Mouse (Mus musculus) large intestine, adult 2 months (tissue): ENCODE measurements around the gene Arl15. TPM values are rescaled to one million over a fixed set of nuclear protein-coding genes. Genes with fewer than 3 reads are reported as not detected.

ENCODE experiments used
- DNase-seq: peaks from one replicate; pipeline ENCODE4 v3.0.0-alpha.2; 2012; ENCODE audit warnings: low read depth, low spot score
- WGBS: fragments of 180-500 bp; shearing (Covaris S2); methylation state at CpG from one replicate; pipeline ENCODE4 v1.1.7; 2018; 5-methylcytosine and 5-hydroxymethylcytosine counted together
- polyA plus RNA-seq: library from polyadenylated mRNA; depleted of rRNA; stranded (reverse); fragments of >200 nt; gene quantifications from 2 replicates; pipeline ENCODE4 v1.2.3, GENCODE M21; 2012

Gene Arl15
- polyA plus RNA-seq, 1 experiment = 2.5 TPM

GRCm38 (mm10) chr13:113797378-113797777, 3.1 kb downstream of the Arl15 start:
- 75% methylated on average over 6 of the region's 6 CpGs for WGBS
- DNase-seq = no peak

GRCm38 (mm10) chr13:113799361-113799760, 5.1 kb downstream of the Arl15 start:
- WGBS = 96% methylated on average over 4 of the region's 4 CpGs
- DNase-seq = no peak

DNA sequence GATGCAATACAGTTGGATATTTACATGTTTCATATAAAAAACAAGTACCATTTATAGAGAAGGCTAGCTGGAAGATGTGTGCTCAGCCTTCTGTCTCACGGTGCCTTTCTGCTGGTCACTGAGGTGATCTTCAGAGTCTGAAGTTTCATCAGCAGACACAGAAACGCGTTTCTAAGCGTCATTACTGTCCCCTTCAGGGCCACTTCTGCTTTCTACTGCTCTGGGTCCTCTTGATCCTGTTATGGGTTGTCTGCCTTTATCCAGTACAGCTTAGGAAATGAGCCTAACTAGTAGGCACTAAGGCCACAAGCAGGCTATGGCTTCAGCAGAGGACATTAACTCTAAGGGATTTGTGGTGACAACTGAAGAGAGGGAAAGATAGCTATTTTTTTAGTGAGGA, 5.9 kb downstream of the Arl15 start:
- 90% methylated on average over 4 of the region's 4 CpGs for WGBS

GRCm38 (mm10) chr13:113802571-113802970, 8.3 kb downstream of the Arl15 start:
- DNase-seq = no peak
- WGBS = 92% methylated on average over 9 of the region's 9 CpGs

More for the DNA sequence above, 5.9 kb downstream of the Arl15 start:
- DNase-seq = no peak

DNA sequence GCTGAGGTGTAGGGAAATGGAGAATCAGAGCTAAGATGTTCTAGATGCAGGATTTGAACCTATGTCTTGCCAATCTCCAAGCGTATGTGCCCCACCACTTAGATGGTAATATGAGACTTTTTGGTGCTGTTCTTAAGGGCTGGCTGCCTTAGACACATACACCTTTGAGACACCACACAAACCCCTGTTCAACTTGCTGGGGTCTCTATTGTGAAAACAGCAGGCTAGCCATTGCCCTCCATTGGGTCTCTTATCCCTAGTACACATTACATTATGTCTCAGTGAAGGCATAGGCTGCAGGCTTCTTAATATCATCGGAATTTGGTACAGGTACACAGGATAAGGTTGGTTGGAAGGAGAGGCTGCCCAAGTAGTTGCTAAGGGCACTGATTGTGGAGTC, 16.8 kb downstream of the Arl15 start:
- WGBS = 99% methylated on average over 2 of the region's 2 CpGs

DNA sequence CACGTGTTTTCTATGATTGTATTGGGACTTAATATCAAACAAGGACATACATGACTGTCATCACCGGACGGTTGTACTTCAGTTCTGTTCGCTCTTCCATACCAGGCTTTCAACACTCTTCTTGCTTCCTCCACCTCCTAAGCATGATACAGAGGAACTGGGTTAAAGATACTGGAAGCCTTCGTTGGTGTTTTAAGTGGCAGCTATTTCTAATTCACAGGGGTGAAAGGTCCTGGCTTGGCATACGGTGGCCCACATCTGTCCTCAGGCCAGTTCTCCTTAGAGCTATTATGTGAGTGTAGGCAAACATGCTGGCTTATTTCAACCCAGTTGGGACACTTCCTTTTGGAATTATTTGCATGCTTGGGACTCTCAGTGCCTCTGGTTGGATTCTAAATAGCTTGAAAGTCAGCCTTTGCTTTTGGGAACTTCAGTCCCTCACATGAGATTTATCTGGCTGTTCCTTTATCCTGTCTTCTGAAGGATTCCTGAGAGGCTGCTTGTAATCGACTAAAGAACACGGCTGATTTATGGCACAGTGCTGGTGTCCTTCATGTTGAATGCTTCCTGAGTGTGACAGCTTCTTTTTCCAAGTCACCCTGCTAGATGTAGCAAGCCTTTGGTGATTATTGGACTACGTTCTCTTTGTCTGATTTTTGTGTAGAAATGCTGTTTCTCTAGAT, 17.7 kb downstream of the Arl15 start:
- 53% methylated on average over 9 of the region's 9 CpGs for WGBS
- no peak for DNase-seq

More for the DNA sequence above, 16.8 kb downstream of the Arl15 start:
- no peak for DNase-seq

- no peak for DNase-seq
- 72% methylated on average over 6 of the region's 6 CpGs for WGBS
Observed at GRCm38 (mm10) chr13:113812593-113812975, 18.3 kb downstream of the Arl15 start.

GRCm38 (mm10) chr13:113814121-113814520, 19.8 kb downstream of the Arl15 start:
- 88% methylated on average over 8 of the region's 8 CpGs for WGBS
- no peak for DNase-seq

DNA sequence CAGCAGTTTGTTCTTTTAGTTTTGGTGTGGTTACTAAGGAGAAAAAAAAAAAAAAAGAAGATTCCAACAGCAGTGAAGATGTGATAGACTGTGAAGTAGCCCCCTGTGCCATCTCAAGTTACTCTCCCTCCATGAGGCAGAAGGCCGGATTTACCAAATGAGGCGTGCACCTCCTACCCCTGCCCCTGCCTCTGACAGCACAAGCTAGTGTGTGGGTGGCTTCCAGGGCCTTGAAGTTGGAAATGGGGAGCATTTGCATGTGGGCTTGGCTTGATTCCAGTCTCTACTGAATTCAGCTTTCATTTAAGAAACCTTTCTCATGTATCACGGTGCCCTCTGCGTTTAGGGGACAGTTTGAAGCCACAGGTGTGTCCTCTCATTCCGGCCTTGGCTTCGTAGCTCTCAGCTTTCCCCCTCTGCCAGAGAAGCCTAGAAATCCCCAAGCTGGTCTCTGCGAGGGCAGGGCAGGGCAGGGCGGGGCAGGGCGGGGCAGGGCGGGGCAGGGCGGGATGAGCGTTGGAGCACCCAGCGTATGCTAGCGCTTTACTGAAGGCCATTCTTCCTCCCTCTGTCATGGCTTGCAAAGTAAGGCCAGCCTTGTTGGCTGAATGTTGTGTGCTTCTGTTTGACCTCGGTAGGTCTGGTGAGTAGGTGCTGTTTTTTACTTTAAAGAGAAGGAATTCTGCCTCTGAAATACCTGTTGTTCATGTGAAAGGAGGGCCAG, 21.6 kb downstream of the Arl15 start:
- WGBS = 51% methylated on average over 15 of the region's 15 CpGs
- no peak for DNase-seq

DNA sequence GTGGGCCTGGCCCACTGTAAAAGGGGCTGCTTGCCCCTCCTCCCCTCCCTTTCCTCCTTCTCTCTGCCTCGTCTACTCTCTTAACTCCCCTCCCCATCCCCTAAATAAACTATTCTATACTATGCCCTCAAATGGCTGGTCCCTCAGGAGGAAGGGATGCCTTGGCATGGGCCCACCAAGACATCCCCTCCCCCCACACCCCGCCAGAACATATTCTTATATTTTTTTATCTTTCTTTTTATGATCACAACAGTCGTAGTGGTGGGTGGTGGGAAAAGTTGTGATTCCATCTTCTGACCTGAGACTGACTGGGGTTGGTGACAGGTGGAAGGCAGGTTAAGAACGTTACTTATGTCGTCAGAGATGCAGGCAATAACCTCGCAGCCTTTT, 22.1 kb downstream of the Arl15 start:
- 77% methylated on average over 6 of the region's 6 CpGs for WGBS
- DNase-seq = no peak

DNA sequence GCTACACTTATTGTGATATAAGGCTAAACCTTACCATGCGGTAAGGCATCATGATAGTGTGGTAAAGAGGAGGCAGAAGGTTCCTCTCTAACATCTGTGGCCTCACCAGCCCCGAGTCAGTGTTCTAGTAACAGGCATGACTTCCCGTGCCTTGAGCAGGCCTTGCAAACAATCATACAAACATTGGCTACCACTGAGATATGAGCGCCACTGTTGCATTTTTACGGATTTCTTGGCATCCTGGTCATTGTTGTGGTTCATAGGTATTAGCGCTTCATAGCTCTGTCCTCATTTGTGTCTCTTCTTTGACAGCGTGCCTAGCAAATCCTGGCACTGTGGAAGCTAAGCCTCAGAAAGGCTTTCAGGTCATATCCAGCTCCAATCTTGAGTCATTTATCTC, 24.7 kb downstream of the Arl15 start:
- 95% methylated on average over 7 of the region's 7 CpGs for WGBS

DNA sequence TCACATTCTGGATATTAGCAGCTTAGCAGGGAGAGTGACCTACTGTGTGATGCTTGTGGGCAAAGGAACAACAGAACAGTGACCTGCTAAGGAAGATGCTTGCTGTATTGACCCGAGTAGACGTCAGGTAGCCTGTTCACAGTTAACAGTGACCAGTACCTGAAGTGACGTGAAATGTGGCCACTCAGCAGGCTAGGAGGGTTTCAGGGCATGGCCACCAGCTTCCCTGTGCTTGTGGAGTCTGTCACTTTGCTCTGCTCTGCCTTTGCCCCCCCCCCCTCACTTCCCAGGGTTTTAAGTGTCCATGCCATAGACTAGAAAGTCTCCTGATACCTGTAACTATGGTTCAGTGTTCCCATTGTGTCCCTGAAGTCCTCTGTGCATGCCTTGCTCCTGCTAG, 25.9 kb downstream of the Arl15 start:
- 92% methylated on average over 3 of the region's 3 CpGs for WGBS
- DNase-seq = no peak

More for the DNA sequence above, 24.7 kb downstream of the Arl15 start:
- no peak for DNase-seq

- DNase-seq = no peak
- WGBS = 90% methylated on average over 12 of the region's 12 CpGs
Observed at GRCm38 (mm10) chr13:113821891-113822290, 27.6 kb downstream of the Arl15 start.

GRCm38 (mm10) chr13:113824027-113824426, 29.7 kb downstream of the Arl15 start:
- DNase-seq = no peak
- WGBS = 74% methylated on average over 3 of the region's 3 CpGs

DNA sequence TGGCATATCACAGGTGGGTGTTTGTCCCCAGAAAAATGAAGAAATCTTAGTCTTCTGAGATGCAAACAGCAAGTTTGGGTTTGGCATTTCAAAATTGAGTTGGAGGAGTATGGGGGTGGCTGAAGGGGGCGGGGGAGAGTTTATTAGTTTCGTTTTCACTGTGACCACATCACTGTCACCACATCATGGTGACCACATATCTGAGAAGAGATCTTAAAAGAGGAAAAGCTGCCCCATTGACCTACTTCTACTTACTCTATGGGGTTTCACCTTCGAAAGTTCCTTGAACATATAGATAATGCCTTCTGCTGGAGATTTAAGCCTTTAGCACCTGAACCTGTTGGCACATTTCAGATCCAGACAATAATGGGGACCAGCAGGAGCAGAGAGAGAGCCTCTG, 34.3 kb downstream of the Arl15 start:
- DNase-seq = no peak
- 90% methylated on average over 3 of the region's 3 CpGs for WGBS

GRCm38 (mm10) chr13:113829079-113829478, 34.8 kb downstream of the Arl15 start:
- 82% methylated on average over 2 of the region's 2 CpGs for WGBS
- no peak for DNase-seq

DNA sequence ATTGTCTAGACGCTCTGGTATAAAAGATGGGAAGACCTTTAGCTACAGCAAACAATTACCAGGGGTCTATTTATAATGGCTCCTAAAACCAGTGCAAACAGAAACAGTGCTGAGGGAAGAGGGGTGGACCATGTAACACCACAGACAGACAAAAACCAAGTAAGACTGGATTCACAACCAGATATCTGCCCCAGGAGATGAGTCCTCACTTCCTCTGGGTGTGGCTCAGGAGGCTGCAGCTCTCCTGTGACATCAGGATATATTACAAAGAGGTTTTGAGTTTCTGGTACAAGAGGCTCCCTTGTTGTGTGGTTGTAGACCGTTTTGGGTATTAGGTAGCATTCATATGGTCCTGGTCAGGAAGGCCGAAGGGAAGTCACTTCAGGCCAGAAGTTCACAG, 36.5 kb downstream of the Arl15 start:
- 82% methylated on average over 3 of the region's 3 CpGs for WGBS
- DNase-seq = no peak

- DNase-seq = no peak
- WGBS = 89% methylated on average over 6 of the region's 6 CpGs
Observed at GRCm38 (mm10) chr13:113832947-113833346, 38.6 kb downstream of the Arl15 start.

GRCm38 (mm10) chr13:113835921-113836320, 41.6 kb downstream of the Arl15 start:
- WGBS = 96% methylated on average over 6 of the region's 6 CpGs
- DNase-seq = no peak

DNA sequence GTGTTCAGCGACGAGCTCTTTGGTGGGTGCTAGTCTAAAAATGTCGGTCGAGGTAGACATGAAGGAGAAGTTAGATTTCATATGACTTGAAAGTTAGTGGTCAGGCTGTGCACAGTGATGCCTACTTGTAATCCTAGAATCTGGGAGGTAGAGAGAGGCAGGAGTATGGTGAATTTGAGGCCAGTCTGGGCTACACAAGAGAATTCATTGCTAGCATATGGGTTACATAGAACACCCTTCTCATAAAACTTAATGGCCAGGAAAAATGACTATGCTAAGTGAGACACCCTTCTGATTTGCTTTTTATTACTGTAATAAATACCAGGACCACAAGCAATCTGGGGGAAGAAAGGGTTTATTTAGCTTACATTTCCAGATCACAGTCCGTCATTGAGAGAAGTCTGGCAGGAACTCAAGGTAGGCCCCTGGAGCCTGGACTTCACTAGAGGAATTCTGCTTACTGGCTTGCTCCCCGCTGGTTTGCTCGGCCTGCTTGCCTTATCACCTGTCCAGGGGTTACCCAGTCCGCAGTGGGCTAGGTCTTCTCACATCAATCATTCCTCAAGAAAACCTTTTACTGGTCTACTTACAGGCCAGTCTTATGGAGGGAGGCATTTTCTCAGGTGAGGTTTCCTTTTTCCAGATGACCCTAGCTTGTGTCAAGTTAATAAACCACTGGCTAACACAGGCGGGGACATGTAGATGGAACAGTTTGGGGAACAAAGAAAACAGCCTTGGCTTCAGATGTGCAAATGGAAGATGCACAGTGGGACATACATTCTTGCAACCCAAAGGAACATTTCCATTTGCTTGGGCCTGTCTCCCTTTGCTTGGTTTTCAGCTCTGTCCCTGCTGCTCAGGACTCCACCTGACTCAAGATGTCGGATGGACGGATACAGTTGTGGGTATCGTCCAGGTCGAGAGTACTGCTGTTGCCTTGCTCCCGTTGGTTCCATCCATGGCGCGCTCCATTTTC, 44.6 kb downstream of the Arl15 start:
- WGBS = 93% methylated on average over 16 of the region's 16 CpGs
- no peak for DNase-seq
